Mouse (Mus musculus) gastrocnemius, postnatal 14 days (tissue): ENCODE data around the gene Cyp2w1. TPM values are rescaled to one million over a fixed set of nuclear protein-coding genes. Genes with fewer than 3 reads are reported as not detected.
"Not testable (repeated sequence)": the region's sequence is repeated elsewhere in the genome, so short reads cannot be mapped to it uniquely, and the experiment has no call there.

Source experiments
- DNase-seq: peaks from one replicate; pipeline ENCODE4 v3.0.0; 2021; ENCODE audit warnings: mixed read lengths
- intact Hi-C: fragments of 180-260 bp; cut with DNase I; formaldehyde crosslinking; loops from one replicate; pipeline ENCODE4 v1.15.1; 2025; ENCODE audit warnings: low total_unique reads
- total RNA-seq, 2 experiments: library from RNA; stranded (reverse); gene quantifications; 2 replicates each; pipeline ENCODE4 v1.2.3; 2021

Cyp2w1 gene
- total RNA-seq, 2 experiments from 2014 or later, result not detected

DNA sequence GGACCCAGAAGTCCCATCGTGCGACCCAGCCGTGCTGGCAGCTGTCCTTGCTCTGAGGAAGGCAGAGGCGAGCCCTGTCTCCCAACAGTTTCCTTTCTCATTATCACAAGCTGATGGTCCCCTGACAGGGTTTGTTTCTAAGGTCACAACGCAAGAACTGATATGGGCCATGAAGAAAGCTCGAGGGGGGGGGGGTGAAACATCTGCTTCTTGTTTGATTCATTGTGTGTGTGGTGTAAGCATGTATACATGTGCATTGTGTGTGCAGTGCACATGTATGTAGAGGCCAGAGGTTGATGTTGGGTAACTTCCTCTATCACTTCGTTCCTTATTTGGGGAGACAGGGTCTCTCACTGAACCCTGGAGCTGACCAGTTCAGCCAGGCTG, 24.8 kb upstream of the Cyp2w1 start:
- no peak for DNase-seq
- intact Hi-C loops, result no loop called here

DNA sequence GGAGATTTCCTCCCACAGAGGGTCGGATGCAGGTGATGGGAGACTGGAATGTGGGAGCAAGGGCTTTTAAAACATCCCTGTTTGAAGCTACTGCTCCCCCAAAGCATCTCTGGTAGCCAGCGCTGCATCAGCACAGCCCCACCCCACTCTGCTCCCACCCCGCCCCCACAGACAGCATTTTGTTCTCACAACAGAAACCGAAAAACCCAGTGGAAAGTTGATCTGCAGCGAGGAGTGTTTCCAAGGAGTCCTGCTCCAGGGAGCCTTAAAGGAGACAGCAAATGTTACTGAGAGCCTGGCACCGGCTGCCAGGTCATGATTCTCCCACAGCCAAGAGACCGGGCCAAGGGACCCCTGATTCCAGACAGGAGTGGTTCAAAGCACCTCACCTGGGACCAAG, 21.7 kb upstream of the Cyp2w1 start:
- no peak for DNase-seq
- intact Hi-C loops, result no loop called here

DNA sequence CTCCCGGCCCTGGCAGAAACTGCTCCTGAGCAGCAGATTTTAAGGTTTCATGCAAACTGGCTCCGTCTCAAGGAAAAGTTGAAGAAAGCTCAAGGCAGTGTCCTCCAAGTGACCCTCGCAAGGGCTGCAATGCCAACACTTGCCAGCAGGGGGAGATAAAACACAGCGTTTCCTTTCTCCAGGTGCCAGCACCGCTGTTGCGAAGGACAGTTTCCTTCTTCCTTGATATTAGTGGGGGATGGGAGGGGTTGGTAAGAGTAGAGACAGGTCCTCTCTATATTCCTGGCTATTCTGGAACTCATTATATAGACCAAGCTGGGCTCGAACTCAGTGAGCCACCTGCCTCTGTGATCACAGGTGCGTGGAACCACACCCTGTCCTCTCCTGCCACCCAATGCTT, 20.7 kb upstream of the Cyp2w1 start:
- peak; percentile 78 for DNase-seq
- intact Hi-C loops, result no loop called here

- intact Hi-C loops, result no loop called here
- DNase-seq, result no peak
Measured at GRCm38 (mm10) chr5:139332590-139333272, 19.7 kb upstream of the Cyp2w1 start.

DNA sequence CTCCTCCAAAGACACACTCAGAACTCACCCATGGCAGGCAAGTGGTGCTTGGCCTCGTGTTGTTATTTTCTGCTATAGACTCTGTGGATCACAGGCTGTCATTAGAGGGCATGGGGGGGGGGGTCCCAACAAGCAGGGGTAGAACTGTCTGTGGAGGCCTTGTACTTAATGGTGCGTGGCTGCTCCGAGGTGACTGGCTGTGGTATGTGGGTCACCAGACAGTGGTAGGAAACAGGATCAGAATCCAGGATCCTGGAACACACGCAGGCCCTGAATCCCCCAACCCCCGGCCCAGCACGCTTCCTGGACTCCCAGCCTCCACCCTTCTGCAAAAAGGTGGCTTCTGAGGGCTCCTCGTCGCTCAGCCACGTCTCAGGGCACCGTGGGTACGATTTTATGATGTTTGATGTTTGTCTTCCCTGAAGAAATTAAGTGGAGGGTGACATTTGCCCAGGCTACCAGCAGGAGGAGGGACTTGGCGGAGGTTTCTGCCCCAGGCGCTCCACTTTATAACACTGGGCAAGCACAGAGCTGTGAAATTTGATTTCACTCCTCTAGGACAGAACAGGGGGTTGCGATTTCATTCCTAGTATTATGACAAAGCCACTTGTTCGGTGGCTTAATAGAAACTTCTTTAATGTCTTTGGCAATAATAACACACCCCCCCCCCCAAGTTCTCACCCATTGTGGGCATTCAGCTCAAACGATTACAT, 19.0 kb upstream of the Cyp2w1 start:
- intact Hi-C loops, result no loop called here
- DNase-seq, result no peak

- DNase-seq, intact Hi-C loops: not testable (repeated sequence)
Measured at GRCm38 (mm10) chr5:139334394-139334793, 18.0 kb upstream of the Cyp2w1 start.

- intact Hi-C loops, result no loop called here
- DNase-seq, result no peak
Measured at GRCm38 (mm10) chr5:139335634-139336033, 16.8 kb upstream of the Cyp2w1 start.

DNA sequence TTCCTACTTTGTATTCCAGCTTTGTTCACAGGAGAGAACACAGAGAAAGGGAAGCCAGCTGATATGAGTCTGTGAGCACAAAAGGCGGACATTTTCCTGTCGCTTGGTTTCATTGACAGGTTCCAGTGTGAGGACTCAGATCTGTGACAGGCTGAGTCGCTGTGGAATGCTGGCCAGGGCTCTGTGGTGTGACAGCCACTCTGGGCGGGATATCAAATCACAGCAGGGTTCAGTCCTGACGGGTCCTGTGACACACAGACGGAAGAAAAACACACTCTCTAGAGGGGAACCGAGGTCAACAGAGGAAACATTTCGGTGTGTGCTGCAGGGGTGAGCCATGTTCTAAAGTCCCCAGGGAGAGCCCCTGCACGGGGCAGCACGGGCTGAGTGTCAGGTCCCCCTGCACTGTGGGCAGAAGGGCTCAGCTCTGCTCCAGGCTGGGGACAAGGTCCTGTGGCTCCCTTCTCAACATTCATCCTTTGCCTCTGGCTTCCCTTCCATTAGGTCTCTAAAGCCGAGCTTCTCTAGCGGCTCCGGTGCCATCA, 14.5 kb upstream of the Cyp2w1 start:
- intact Hi-C loops, result no loop called here
- DNase-seq, result no peak

DNA sequence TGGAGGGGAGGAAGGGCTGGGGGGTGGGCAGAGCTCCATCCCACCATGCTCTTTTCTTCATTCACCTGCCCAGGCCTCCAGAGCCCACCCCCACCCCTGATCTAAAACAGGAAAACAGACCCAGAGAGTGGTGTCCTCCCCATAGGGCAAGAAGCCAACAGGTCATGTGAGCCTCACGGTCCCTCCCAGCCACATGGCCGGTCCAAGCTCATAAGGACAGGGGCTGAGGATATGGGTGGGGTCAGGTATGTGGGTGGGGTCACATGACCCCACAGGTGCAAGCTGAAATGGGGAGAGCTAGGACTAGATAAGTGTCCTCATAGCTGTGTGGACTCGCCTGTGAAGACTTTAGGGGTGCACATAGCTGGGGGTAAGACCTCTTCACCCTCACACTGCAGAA, 14.0 kb upstream of the Cyp2w1 start:
- intact Hi-C loops, result no loop called here
- no peak for DNase-seq

- no peak for DNase-seq
- intact Hi-C loops, result no loop called here
Measured at GRCm38 (mm10) chr5:139338891-139339290, 13.5 kb upstream of the Cyp2w1 start.

DNA sequence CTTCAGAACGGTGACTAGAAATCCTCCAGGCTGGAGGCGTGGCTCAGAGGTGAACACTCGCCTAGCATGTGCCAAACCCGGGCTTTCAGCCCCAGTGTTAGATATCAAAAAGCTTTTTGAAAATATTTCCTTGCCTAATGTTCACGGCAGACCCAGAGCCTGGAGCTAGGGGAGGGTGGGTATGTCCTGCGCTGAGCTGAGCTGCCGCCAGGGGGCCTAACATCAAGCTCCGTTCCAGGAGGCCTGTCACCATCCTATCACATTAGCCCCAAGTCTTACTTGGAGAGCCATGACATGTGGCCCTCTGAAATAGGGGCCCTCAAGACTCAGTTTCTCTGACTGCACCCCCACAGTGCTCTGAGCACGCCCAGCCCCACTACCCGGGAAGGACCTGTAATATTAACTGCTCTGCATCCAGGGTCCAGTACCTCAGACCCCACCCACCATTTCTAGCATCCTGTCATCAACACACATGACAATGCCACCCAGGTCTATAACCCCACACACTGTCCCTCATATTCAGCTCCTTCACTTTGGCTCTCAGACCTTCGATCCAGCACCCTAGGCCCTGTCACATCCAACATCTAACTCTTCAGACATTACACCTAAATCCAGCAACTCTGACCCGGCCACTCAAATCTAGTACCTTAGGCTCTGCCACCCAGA, 8.3 kb upstream of the Cyp2w1 start:
- intact Hi-C loops, result no loop called here

DNA sequence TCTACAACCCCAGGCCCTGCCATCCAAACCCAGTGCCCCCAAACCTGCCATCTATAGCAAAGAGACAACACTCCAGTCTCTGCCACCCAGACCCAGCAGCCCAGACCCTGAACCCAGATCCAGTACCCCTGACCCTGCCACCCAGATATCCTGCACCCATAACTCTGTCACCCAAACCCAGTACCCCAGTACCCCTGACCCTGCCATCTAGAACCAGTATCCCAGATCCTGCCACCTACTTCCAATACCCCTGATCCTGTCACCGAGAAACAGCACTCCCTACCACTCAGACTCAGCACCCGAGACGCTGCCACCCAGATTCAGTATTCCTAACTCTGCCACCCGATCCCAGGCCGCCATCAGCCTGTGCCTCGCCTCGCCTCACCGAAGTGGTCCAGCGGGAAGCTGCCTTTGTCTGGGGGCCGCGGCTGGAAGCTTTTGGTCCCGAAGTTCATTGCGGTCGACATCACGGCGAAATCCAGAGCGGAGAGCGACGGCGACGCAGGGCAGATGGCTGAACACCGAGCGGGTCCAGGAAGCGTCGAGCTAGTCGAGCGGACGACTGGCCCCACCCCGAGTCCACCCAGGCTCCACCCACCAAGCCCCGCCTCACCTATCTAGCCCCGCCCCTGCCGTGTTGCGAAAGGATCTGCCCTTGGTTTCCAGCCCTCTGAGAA, 7.6 kb upstream of the Cyp2w1 start:
- DNase-seq, result peak; percentile 96
- intact Hi-C loops, result no loop called here

More for the DNA sequence above, 8.3 kb upstream of the Cyp2w1 start:
- DNase-seq, result peak; percentile 83

- DNase-seq, result no peak
- intact Hi-C loops, result no loop called here
Measured at GRCm38 (mm10) chr5:139345364-139345714, 7.1 kb upstream of the Cyp2w1 start.

DNA sequence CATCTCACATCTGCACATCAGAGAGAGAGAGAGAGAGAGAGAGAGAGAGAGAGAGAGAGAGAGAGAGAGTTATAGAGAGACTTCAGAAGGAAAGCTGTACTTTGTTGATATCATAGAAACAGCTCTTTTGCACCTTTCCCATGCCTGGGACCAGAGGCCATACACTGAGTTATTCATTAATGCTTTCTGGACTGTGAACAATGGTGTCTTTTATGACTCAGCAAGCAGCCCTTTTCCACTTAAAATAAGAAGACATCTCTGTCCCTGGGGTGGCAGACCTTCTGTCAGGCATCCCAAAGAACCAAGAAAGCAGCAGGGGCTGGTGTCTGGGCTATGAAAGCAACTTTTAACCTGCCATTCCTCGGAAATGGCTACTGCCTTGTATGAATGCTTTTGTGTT, 5.2 kb upstream of the Cyp2w1 start:
- DNase-seq, result no peak
- intact Hi-C loops, result no loop called here

- intact Hi-C loops, result no loop called here
- DNase-seq, result no peak
Measured at GRCm38 (mm10) chr5:139349713-139350112, 2.7 kb upstream of the Cyp2w1 start.

DNA sequence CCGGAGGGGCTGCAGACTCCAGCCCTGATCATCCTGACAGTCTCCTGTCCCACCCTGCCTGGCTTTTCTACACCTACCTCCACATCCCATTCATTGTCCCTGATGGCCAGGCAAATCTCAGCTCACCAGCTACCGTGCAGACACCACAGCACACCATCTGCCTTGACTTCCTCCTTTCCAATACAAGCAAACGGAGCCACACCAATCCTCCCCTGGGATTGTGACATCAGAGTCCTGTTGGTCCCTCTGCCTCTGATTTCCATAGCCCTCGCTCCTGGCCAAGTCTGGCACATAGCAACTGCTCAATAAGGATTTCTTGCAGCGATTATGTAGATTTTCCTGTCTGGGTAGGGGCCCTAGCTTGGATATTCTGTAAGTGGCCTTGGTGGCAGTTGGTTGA, 1.3 kb upstream of the Cyp2w1 start, which contains the start of gene Cox19:
Gene Cox19 (minus strand): TSS at position 285 of the 400 bp plus-strand sequence.
- intact Hi-C loops, result no loop called here
- no peak for DNase-seq

DNA sequence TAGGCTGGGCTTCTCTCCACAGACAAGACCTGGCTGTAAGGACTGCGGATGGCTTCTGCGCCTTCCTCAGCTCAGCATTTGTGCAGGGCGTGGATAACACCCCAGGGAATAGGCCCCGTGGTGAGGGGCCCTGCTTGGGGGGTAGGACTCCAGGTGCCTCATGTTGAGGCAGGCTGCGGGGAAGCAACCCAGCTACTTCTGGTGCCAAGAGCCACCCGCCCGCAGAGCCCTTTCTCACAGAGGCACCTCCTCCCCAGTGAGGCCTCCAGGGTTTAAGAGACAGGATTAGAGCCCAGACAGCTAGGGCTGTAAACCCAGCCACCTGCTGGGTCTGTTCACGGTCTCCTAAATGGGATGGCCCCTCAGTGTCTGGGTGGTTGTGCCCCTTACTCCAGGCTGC, 789 bp upstream of the Cyp2w1 start:
- intact Hi-C loops, result no loop called here

DNA sequence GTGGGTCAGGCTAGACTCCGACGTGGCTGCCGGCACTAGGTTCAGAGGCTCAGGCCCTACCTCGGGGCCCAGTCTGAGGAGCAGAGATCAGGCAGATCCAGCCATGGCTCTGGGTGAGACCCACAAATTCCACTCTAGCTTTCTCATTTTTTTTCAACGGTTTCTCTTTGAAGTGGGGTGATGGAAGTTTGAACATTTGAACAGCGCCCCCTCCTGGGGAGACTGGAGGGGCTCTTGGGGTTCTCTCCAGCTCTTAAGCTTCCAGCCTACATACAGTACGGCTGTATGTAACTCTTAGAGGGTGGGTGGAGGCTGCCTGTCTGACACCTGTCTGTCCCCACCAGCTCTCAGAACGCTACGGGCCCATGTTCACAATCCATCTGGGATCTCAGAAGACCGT, 1.1 kb downstream of the Cyp2w1 start:
- DNase-seq, result no peak
- intact Hi-C loops, result no loop called here

More for the DNA sequence above, 789 bp upstream of the Cyp2w1 start:
- DNase-seq, result no peak

GRCm38 (mm10) chr5:139353946-139354345, 1.5 kb downstream of the Cyp2w1 start:
- intact Hi-C loops, result no loop called here
- no peak for DNase-seq

- peak; percentile 84 for DNase-seq
- intact Hi-C loops, result loop anchor here (5.0 kb wide), 1 partner anchor 152 kb away; no protein-coding TSS in a partner anchor
Measured at GRCm38 (mm10) chr5:139355235-139355772, 2.9 kb downstream of the Cyp2w1 start.
